Mouse (Mus musculus) granulocyte monocyte progenitor cell, adult 5-6 weeks (primary cell): ENCODE results near the gene Myef2. TPM values are rescaled to one million over a fixed set of nuclear protein-coding genes. Genes with fewer than 3 reads are reported as not detected.

ENCODE experiments used
- ATAC-seq: replicated peaks from 2 replicates; pipeline ENCODE4 v1.8.0; 2016; ENCODE audit warnings: mild to moderate bottlenecking, moderate TSS enrichment, inconsistent platforms; ENCODE audit not compliant: poor library complexity, severe bottlenecking
- total RNA-seq, 2 experiments: library from RNA; stranded (forward) in 1 of 2; stranded (reverse) in 1 of 2; fragments of 200-712, 200-1000 nt in 1 of 2; fragments of >200 nt in 1 of 2; fragmentation: Nextera tagmentation in 1 of 2; gene quantifications; 2 replicates each; pipeline ENCODE4 v1.2.3; 2014 to 2017

Myef2 gene
- total RNA-seq, 2 experiments from 2014 or later, result 14.4 to 30.2 TPM

DNA sequence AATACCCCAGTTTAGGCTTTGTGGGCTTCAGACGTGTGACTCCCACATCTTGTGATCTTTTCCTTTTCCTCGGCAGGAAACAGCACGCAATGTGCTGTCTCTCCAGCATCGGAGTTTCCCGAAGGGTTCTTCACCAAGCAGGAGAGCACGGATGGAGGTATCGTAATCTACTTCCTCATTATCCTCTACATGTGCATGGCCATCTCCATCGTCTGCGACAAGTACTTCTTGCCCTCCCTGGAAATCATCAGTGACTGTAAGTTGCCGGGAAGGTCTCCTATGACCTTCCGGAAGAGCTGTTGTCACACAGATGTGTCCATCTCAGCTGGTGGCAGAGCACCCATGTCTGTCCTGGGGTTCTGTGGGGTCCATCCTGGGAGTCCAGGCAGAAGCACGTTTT is 54.8 kb downstream of the Myef2 start:
- peak; percentile 25; the same call in 1 of the 2 replicates for ATAC-seq

- ATAC-seq, result no peak; the same call in 1 of the 2 replicates
These were observed 55.6 kb downstream of the Myef2 start, which contains the start of gene Slc24a5 for GRCm38 (mm10) chr2:125067894-125068293. Slc24a5 (plus strand) TSS chr2:125068124.

GRCm38 (mm10) chr2:125067373-125067772 is 56.1 kb downstream of the Myef2 start:
- ATAC-seq, result no peak

- no peak for ATAC-seq
These were observed 60.5 kb downstream of the Myef2 start for GRCm38 (mm10) chr2:125062944-125063343.

GRCm38 (mm10) chr2:125061451-125061850 is 62.0 kb downstream of the Myef2 start:
- ATAC-seq, result no peak

GRCm38 (mm10) chr2:125057250-125057815 is 66.1 kb downstream of the Myef2 start:
- ATAC-seq, result no peak

- no peak for ATAC-seq
These were observed 68.1 kb downstream of the Myef2 start for GRCm38 (mm10) chr2:125055316-125055903.

Other genes starting within 250 kb of the Myef2 start
- gene Slc24a5, start 55.5 kb downstream of the Myef2 start, total RNA-seq (2014; fragmentation: Nextera tagmentation), result not detected in 2 replicates
- 0.10 and 0.39 TPM in 2 replicates for gene Slc24a5, start 55.5 kb downstream of the Myef2 start, total RNA-seq (2017)
- not detected in 2 replicates for gene Ctxn2, start 13.0 kb upstream of the Myef2 start, total RNA-seq (2014; fragmentation: Nextera tagmentation)
- gene Ctxn2, start 13.0 kb upstream of the Myef2 start, total RNA-seq (2017), result not detected in 2 replicates
- not detected in 2 replicates for gene Slc12a1, start 28.8 kb upstream of the Myef2 start, total RNA-seq (2014; fragmentation: Nextera tagmentation)
- not detected in 2 replicates for gene Slc12a1, start 28.8 kb upstream of the Myef2 start, total RNA-seq (2017)
- gene Dut, start 123.5 kb upstream of the Myef2 start, total RNA-seq (2014; fragmentation: Nextera tagmentation), result 295 and 300 TPM in 2 replicates
- 188 and 215 TPM in 2 replicates for gene Dut, start 123.5 kb upstream of the Myef2 start, total RNA-seq (2017)